Mouse (Mus musculus): ENCODE data around the gene Prlr. TPM values are rescaled to one million over a fixed set of nuclear protein-coding genes. Genes with fewer than 3 reads are reported as not detected.

Prlr gene
- total and polyA plus RNA-seq, 3 experiments: 0.16 TPM; not detected in 2

GRCm38 (mm10) chr15:10202504-10203302, 25.7 kb downstream of the Prlr start:
- TF ChIP-seq GATA2 (IDR thresholded peaks at IDR 0.05; ENCODE audit: borderline replicate concordance, low read depth, low read length) (no peak), TAL1 (conservative IDR thresholded peaks at IDR 0.05; ENCODE audit: low read depth, low read length) (no peak), GATA1 (IDR thresholded peaks at IDR 0.05; ENCODE audit: borderline replicate concordance, low read length) (no peak), POLR2AphosphoS5 (IDR thresholded peaks at IDR 0.05; ENCODE audit: insufficient replicate concordance, low read depth, low read length) (no peak), CTCF (IDR thresholded peaks at IDR 0.05; ENCODE audit: low read depth, low read length) (no peak)
- Histone ChIP-seq H3K36me3 (replicated peaks) (no peaks in the 10 kb centered on the region), H3K9me3 (replicated peaks) (no peaks in the 10 kb centered on the region), H3K4me1 (ENCODE audit: insufficient read depth, low read depth, low read length) (no peaks in the 10 kb centered on the region), H3K27me3 (ENCODE audit: insufficient read depth, low read length) (no peaks in the 10 kb centered on the region), H3K4me3 (ENCODE audit: low read depth, low read length) (no peak overlapping the region)
- DNase-seq (ENCODE audit: low spot score): no peak
- no peak for ATAC-seq (ENCODE audit: extremely low read depth, insufficient number of reproducible peaks, low FRiP score, poor library complexity, severe bottlenecking)

GRCm38 (mm10) chr15:10210261-10210770, 33.3 kb downstream of the Prlr start:
- DNase-seq (ENCODE audit: low spot score): no peak
- Histone ChIP-seq H3K27me3 (ENCODE audit: insufficient read depth, low read length) (0 out of 2 replicates have a peak, but pooled peaks cover 2% of the 10 kb centered on the region), H3K9me3 (replicated peaks) (no peaks in the 10 kb centered on the region), H3K36me3 (replicated peaks) (no peaks in the 10 kb centered on the region), H3K4me1 (ENCODE audit: insufficient read depth, low read depth, low read length) (no peaks in the 10 kb centered on the region), H3K4me3 (ENCODE audit: low read depth, low read length) (no peak overlapping the region)
- no peak for ATAC-seq (ENCODE audit: extremely low read depth, insufficient number of reproducible peaks, low FRiP score, poor library complexity, severe bottlenecking)
- no peak for TF ChIP-seq CTCF (IDR thresholded peaks at IDR 0.05; ENCODE audit: low read depth, low read length)
- no peak for TF ChIP-seq POLR2AphosphoS5 (IDR thresholded peaks at IDR 0.05; ENCODE audit: insufficient replicate concordance, low read depth, low read length)
- TF ChIP-seq GATA1 (IDR thresholded peaks at IDR 0.05; ENCODE audit: borderline replicate concordance, low read length): no peak

- Histone ChIP-seq H3K4me1 (ENCODE audit: insufficient read depth, low read depth, low read length) (no peaks in the 10 kb centered on the region), H3K36me3 (replicated peaks) (no peaks in the 10 kb centered on the region), H3K27me3 (ENCODE audit: insufficient read depth, low read length) (0 out of 2 replicates have a peak, but pooled peaks cover 2% of the 10 kb centered on the region), H3K4me3 (ENCODE audit: low read depth, low read length) (no peak overlapping the region), H3K9me3 (replicated peaks) (no peaks in the 10 kb centered on the region)
- DNase-seq (ENCODE audit: low spot score): no peak
- TF ChIP-seq GATA2 (IDR thresholded peaks at IDR 0.05; ENCODE audit: borderline replicate concordance, low read depth, low read length) (no peak), POLR2AphosphoS5 (IDR thresholded peaks at IDR 0.05; ENCODE audit: insufficient replicate concordance, low read depth, low read length) (no peak), GATA1 (IDR thresholded peaks at IDR 0.05; ENCODE audit: borderline replicate concordance, low read length) (no peak), TAL1 (conservative IDR thresholded peaks at IDR 0.05; ENCODE audit: low read depth, low read length) (no peak), CTCF (IDR thresholded peaks at IDR 0.05; ENCODE audit: low read depth, low read length) (no peak)
- no peak for ATAC-seq (ENCODE audit: extremely low read depth, insufficient number of reproducible peaks, low FRiP score, poor library complexity, severe bottlenecking)
Observed at GRCm38 (mm10) chr15:10211992-10212391, 35.0 kb downstream of the Prlr start.

GRCm38 (mm10) chr15:10213213-10213612, 36.2 kb downstream of the Prlr start:
- Histone ChIP-seq H3K4me1 (ENCODE audit: insufficient read depth, low read depth, low read length) (no peaks in the 10 kb centered on the region), H3K9me3 (replicated peaks) (no peaks in the 10 kb centered on the region), H3K4me3 (ENCODE audit: low read depth, low read length) (no peak overlapping the region), H3K27me3 (ENCODE audit: insufficient read depth, low read length) (0 out of 2 replicates have a peak, but pooled peaks cover 2% of the 10 kb centered on the region), H3K36me3 (replicated peaks) (no peaks in the 10 kb centered on the region)
- DNase-seq (ENCODE audit: low spot score) (no peak), ATAC-seq (ENCODE audit: extremely low read depth, insufficient number of reproducible peaks, low FRiP score, poor library complexity, severe bottlenecking) (no peak)
- TF ChIP-seq TAL1 (conservative IDR thresholded peaks at IDR 0.05; ENCODE audit: low read depth, low read length) (no peak), GATA1 (IDR thresholded peaks at IDR 0.05; ENCODE audit: borderline replicate concordance, low read length) (no peak), CTCF (IDR thresholded peaks at IDR 0.05; ENCODE audit: low read depth, low read length) (no peak)

- Histone ChIP-seq H3K4me3 (ENCODE audit: low read depth, low read length) (no peak overlapping the region), H3K36me3 (replicated peaks) (no peaks in the 10 kb centered on the region), H3K4me1 (ENCODE audit: insufficient read depth, low read depth, low read length) (no peaks in the 10 kb centered on the region), H3K9me3 (replicated peaks) (no peaks in the 10 kb centered on the region), H3K27me3 (ENCODE audit: insufficient read depth, low read length) (0 out of 2 replicates have a peak, but pooled peaks cover 2% of the 10 kb centered on the region)
- ATAC-seq (ENCODE audit: extremely low read depth, insufficient number of reproducible peaks, low FRiP score, poor library complexity, severe bottlenecking): no peak
- TF ChIP-seq TAL1 (conservative IDR thresholded peaks at IDR 0.05; ENCODE audit: low read depth, low read length) (no peak), POLR2AphosphoS5 (IDR thresholded peaks at IDR 0.05; ENCODE audit: insufficient replicate concordance, low read depth, low read length) (no peak), GATA2 (IDR thresholded peaks at IDR 0.05; ENCODE audit: borderline replicate concordance, low read depth, low read length) (no peak), GATA1 (IDR thresholded peaks at IDR 0.05; ENCODE audit: borderline replicate concordance, low read length) (no peak), CTCF (IDR thresholded peaks at IDR 0.05; ENCODE audit: low read depth, low read length) (no peak)
- no peak for DNase-seq (ENCODE audit: low spot score)
Observed at GRCm38 (mm10) chr15:10213710-10214109, 36.7 kb downstream of the Prlr start.

- H3K36me3 ChIP-seq (replicated peaks): no peaks in the 10 kb centered on the region
- H3K9me3 ChIP-seq (replicated peaks): no peaks in the 10 kb centered on the region
- ATAC-seq (ENCODE audit: extremely low read depth, insufficient number of reproducible peaks, low FRiP score, poor library complexity, severe bottlenecking) (no peak), DNase-seq (ENCODE audit: low spot score) (no peak)
- no peak overlapping the region for H3K4me3 ChIP-seq (ENCODE audit: low read depth, low read length)
- no peak for TF ChIP-seq GATA2 (IDR thresholded peaks at IDR 0.05; ENCODE audit: borderline replicate concordance, low read depth, low read length)
- TF ChIP-seq TAL1 (conservative IDR thresholded peaks at IDR 0.05; ENCODE audit: low read depth, low read length): no peak
- TF ChIP-seq POLR2AphosphoS5 (IDR thresholded peaks at IDR 0.05; ENCODE audit: insufficient replicate concordance, low read depth, low read length): no peak
- no peak for TF ChIP-seq GATA1 (IDR thresholded peaks at IDR 0.05; ENCODE audit: borderline replicate concordance, low read length)
- no peak for TF ChIP-seq CTCF (IDR thresholded peaks at IDR 0.05; ENCODE audit: low read depth, low read length)
- 0 out of 2 replicates have a peak, but pooled peaks cover 1% of the 10 kb centered on the region for H3K27me3 ChIP-seq (ENCODE audit: insufficient read depth, low read length)
- no peaks in the 10 kb centered on the region for H3K4me1 ChIP-seq (ENCODE audit: insufficient read depth, low read depth, low read length)
Observed at GRCm38 (mm10) chr15:10215719-10216118, 38.7 kb downstream of the Prlr start.

Data from G1E (cell line).